Mouse (Mus musculus) cortical plate, adult 2 months (tissue): ENCODE data around the gene Scrg1. TPM values are rescaled to one million over a fixed set of nuclear protein-coding genes. Genes with fewer than 3 reads are reported as not detected.
"Not testable (repeated sequence)": the region's sequence is repeated elsewhere in the genome, so short reads cannot be mapped to it uniquely, and the experiment has no call there.

ENCODE experiments used
- H3K27ac ChIP-seq: fragments of 200-500 bp; 2 replicates; pipeline ENCODE4 v1.5.1; 2012; ENCODE audit warnings: low read length, control low read depth, inconsistent platforms; ENCODE audit not compliant: insufficient read depth
- H3K4me1 ChIP-seq: fragments of 200-500 bp; 2 replicates; pipeline ENCODE4 v1.6.1; 2011; ENCODE audit warnings: low read length; ENCODE audit not compliant: control insufficient read depth, insufficient read depth
- H3K4me3 ChIP-seq: fragments of 200-500 bp; 2 replicates; pipeline ENCODE4 v1.5.1; 2011; ENCODE audit warnings: mild to moderate bottlenecking, low read length, control low read depth; ENCODE audit not compliant: insufficient read depth
- CTCF ChIP-seq: fragments of 200-500 bp; IDR thresholded peaks from 2 replicates; pipeline ENCODE4 v1.5.1; 2011; ENCODE audit warnings: mild to moderate bottlenecking, control low read depth, low read length; ENCODE audit not compliant: insufficient read depth; ENCODE audit errors: extremely low read depth
- POLR2A ChIP-seq: fragments of 200-500 bp; IDR thresholded peaks from 2 replicates; pipeline ENCODE4 v1.6.1; 2011; ENCODE audit warnings: mild to moderate bottlenecking, low read length, control low read depth; ENCODE audit not compliant: insufficient read depth; ENCODE audit errors: extremely low read depth
- polyA plus RNA-seq: library from polyadenylated mRNA; depleted of rRNA; stranded (reverse); fragments of >200 nt; gene quantifications from 2 replicates; pipeline ENCODE4 v1.2.3, GENCODE M21; 2012

Gene Scrg1
- polyA plus RNA-seq, 1 experiment = 112 TPM

- TF ChIP-seq CTCF = peak; percentile 51; the same call in 1 of the 2 replicates
- TF ChIP-seq POLR2A = no peak
- H3K4me3 ChIP-seq = no peak overlapping the region
- no peak overlapping the region for H3K27ac ChIP-seq
- no peaks in the 10 kb centered on the region for H3K4me1 ChIP-seq
Observed at GRCm38 (mm10) chr8:57429166-57429887, 26.4 kb upstream of the Scrg1 start.

DNA sequence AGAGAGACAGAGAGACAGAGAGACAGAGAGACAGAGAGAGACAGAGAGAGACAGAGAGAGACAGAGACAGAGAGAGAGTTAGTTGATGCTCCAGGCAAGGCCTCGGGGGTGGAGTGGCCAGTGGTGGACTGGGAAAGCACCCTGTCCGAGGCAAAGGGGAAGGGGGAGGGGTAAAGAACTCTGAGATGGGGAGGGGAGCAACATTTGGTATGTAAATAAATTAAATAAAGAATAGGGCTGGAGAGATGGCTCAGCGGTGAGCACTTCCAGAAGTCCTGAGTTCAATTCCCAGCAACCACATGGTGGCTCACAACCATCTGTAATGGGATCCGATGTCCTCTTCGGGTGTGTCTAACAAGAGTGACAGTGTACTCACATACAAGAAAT lies 25.8 kb upstream of the Scrg1 start:
- not testable (repeated sequence) for H3K27ac ChIP-seq, H3K4me3 ChIP-seq, H3K4me1 ChIP-seq

- H3K4me1 ChIP-seq = peaks cover 2% of the 10 kb centered on the region; the same call in 1 of the 2 replicates
- no peak for TF ChIP-seq POLR2A
- TF ChIP-seq CTCF = no peak
- no peak overlapping the region for H3K27ac ChIP-seq
- H3K4me3 ChIP-seq = no peak overlapping the region
Observed at GRCm38 (mm10) chr8:57430901-57431300, 24.8 kb upstream of the Scrg1 start.

DNA sequence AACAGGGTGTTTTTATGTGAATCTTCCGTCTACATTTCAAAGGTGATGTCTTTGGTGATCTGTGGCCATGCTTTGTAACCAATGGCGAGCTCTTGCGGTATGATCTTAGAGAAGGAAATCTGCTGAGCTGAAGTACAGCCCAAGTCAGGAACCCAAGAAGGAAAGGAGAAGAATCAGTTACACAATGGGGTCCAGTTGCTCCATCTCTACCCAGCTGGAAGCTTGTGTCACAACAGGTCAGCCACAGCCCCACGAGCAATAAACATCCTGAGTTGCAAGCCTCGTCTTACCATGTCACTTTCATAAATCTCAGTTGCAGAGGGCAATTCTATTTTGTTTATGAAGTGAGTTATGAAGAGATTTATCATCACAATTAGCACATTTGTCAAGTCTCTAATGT lies 22.9 kb upstream of the Scrg1 start:
- Histone ChIP-seq H3K4me3 (no peak overlapping the region), H3K27ac (no peak overlapping the region), H3K4me1 (peaks cover 2% of the 10 kb centered on the region; the same call in 1 of the 2 replicates)
- TF ChIP-seq POLR2A (no peak), CTCF (no peak)

DNA sequence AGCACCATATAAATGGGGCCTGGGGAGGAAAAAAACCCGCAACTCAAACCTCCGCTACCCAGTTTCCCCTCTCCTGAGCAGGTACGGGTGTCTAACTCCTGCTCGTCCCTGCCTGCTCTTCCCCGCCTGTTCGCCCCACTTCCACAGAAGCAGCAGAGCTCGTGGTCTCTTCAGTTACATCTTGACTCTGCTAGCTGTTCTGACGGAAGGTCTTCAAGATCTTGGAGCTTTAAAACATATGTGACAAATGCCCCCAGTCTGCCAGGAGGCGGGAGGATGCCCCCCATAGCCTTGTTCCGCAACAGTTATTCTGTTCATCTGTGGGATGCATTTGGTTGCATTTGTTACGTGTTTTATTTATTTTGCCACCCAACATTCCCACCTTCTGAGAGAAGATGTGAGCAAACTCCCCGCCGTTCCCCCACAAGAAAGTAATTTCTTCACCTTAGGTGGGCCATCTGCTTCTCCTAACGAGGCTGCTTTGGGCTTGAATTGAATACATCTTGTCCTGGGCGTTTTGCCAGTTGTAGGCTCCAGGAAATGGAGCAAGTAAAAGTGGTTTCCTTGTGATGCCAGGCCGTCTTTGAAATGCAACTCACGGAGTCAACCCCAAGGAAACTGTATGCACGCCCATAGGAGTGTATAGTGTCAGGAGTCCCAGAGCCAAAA lies 19.8 kb upstream of the Scrg1 start:
- H3K4me1 ChIP-seq = peaks cover 2% of the 10 kb centered on the region; the same call in 1 of the 2 replicates
- H3K4me3 ChIP-seq = no peak overlapping the region
- no peak overlapping the region for H3K27ac ChIP-seq
- TF ChIP-seq CTCF (no peak), POLR2A (no peak)

- Histone ChIP-seq H3K4me1 (peaks cover 2% of the 10 kb centered on the region; the same call in 1 of the 2 replicates), H3K27ac (no peak overlapping the region), H3K4me3 (no peak overlapping the region)
- no peak for TF ChIP-seq CTCF
- TF ChIP-seq POLR2A = no peak
Observed at GRCm38 (mm10) chr8:57436437-57436796, 19.3 kb upstream of the Scrg1 start.

- Histone ChIP-seq H3K4me1 (no peaks in the 10 kb centered on the region), H3K4me3 (no peak overlapping the region), H3K27ac (no peak overlapping the region)
- TF ChIP-seq POLR2A (no peak), CTCF (no peak)
Observed at GRCm38 (mm10) chr8:57441131-57441530, 14.6 kb upstream of the Scrg1 start.

DNA sequence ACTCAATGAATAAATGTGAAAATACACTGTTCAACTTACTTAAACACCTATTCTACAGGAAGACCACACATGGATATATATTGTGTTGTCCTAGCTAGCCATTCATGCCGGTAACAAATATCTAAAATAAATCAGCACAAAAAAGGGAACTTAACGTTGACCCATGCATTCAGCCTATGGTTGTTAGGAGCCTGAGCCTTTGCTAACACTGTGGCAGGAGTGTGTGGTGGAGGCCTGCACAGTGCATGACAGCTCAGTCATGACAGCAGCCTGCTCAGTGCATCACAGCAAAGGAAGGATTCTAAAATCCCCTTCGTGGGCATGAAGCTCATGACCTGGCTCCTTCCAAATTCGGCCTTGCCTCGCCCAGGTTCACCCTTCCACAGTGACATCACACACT lies 14.2 kb upstream of the Scrg1 start:
- TF ChIP-seq CTCF = no peak
- no peak for TF ChIP-seq POLR2A
- no peak overlapping the region for H3K27ac ChIP-seq

GRCm38 (mm10) chr8:57443289-57443688 lies 12.4 kb upstream of the Scrg1 start:
- H3K4me3 ChIP-seq = no peak overlapping the region
- H3K4me1 ChIP-seq = no peaks in the 10 kb centered on the region
- no peak overlapping the region for H3K27ac ChIP-seq
- TF ChIP-seq CTCF = no peak
- no peak for TF ChIP-seq POLR2A

More for the DNA sequence above, 14.2 kb upstream of the Scrg1 start:
- Histone ChIP-seq H3K4me3 (no peak overlapping the region), H3K4me1 (no peaks in the 10 kb centered on the region)

DNA sequence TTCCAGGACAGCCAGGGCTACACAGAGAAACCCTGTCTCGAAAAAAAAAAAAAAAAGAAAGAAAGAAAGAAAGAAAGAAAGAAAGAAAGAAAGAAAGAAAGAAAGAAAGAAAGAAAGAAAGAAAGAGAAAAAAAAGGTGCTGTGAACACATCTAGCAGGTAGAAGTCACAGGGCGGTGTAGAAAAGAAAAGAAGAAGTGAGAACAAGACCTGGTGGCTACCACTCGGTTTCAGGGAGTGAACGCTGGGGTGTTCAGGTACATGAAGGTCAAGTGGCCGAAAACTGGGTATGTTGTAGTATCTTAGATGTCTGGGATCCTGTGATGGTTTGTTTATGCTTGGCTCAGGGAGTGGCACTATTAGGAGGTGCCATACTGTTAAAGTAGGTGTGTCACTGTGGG lies 9.8 kb upstream of the Scrg1 start:
- not testable (repeated sequence) for H3K4me1 ChIP-seq, H3K4me3 ChIP-seq

DNA sequence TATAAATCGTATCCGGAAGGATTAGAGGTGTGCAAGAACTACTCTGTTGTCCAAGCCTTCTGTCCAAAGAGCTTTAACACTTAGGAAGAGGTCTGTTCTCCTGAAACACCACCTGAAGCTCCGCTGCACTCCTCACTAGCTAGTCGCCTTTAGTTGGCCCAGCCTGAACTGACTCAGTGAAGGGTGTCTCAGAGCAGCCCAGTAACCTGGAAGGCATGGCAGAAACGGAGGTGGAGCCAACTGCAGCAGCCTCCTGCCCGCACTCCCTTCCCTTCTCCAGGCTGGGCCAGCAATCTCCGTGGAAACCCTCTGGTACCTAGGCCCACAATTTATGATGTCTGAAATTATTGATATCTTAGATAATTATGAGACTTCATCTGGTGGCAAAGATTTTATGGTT lies 5.0 kb upstream of the Scrg1 start:
- TF ChIP-seq CTCF = no peak
- no peak for TF ChIP-seq POLR2A
- Histone ChIP-seq H3K27ac (no peak overlapping the region), H3K4me3 (no peak overlapping the region), H3K4me1 (no peaks in the 10 kb centered on the region)

More for the DNA sequence above, 9.8 kb upstream of the Scrg1 start:
- not testable (repeated sequence) for H3K27ac ChIP-seq
